Mouse (Mus musculus) macrophage (primary cell): Measurements from ENCODE around the gene Ift81. TPM values are rescaled to one million over a fixed set of nuclear protein-coding genes. Genes with fewer than 3 reads are reported as not detected.

ENCODE experiments used
- H3K27ac ChIP-seq: fragments of 350-480 bp; formaldehyde crosslinking; 2 replicates; pipeline ENCODE4 v1.9.0; 2021
- H3K36me3 ChIP-seq: fragments of 350-480 bp; formaldehyde crosslinking; 2 replicates; pipeline ENCODE4 v1.9.0; 2021; ENCODE audit errors: inconsistent target
- H3K4me3 ChIP-seq: fragments of 350-480 bp; formaldehyde crosslinking; 2 replicates; pipeline ENCODE4 v1.9.0; 2021; ENCODE audit errors: inconsistent target
- H3K79me2 ChIP-seq: fragments of 350-480 bp; formaldehyde crosslinking; 2 replicates; pipeline ENCODE4 v1.9.0; 2021; ENCODE audit errors: inconsistent target
- WGBS: methylation state at CpG from one replicate; pipeline ENCODE4 v1.1.7; 2026; ENCODE audit warnings: inconsistent platforms; ENCODE audit not compliant: missing documents; 5-methylcytosine and 5-hydroxymethylcytosine counted together
- polyA plus RNA-seq: library from polyadenylated mRNA; stranded (reverse); fragments of 250-400 nt; gene quantifications from 3 replicates; pipeline ENCODE4 v1.2.4, GENCODE M21; 2018; ENCODE audit warnings: inconsistent platforms

Gene Ift81
- polyA plus RNA-seq, 1 experiment from 2014 or later = 2.5 TPM

- 91% methylated on average over 3 of the region's 3 CpGs for WGBS
- Histone ChIP-seq H3K27ac (no peak overlapping the region), H3K79me2 (no peaks in the 10 kb centered on the region), H3K36me3 (no peaks in the 10 kb centered on the region), H3K4me3 (no peak overlapping the region)
Measured at GRCm38 (mm10) chr5:122524244-122524643, 90.1 kb downstream of the Ift81 start.

DNA sequence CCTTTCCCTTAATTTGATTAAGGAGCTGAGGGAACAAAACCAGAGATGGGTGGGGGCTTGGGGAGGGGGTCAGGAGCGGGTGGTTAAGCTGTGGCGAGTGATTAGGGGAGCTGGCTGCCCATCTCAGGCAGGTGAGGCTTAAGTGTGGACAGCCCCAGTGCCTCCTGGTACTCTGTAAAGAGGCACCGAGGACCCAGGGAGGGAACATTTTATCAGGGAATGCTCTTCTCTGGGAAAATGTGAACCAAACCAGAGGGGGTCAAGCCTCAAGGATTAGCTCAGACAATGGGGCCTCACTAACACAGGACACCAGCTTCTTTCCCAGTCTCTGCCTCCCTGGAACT lies 93.2 kb downstream of the Ift81 start:
- WGBS = 85% methylated on average over 3 of the region's 3 CpGs
- H3K36me3 ChIP-seq = no peaks in the 10 kb centered on the region
- H3K4me3 ChIP-seq = no peak overlapping the region
- no peaks in the 10 kb centered on the region for H3K79me2 ChIP-seq
- no peak overlapping the region for H3K27ac ChIP-seq

- 88% methylated on average over 18 of the region's 23 CpGs for WGBS
- H3K36me3 ChIP-seq = no peaks in the 10 kb centered on the region
Measured at GRCm38 (mm10) chr5:122520254-122521129, 93.8 kb downstream of the Ift81 start.

DNA sequence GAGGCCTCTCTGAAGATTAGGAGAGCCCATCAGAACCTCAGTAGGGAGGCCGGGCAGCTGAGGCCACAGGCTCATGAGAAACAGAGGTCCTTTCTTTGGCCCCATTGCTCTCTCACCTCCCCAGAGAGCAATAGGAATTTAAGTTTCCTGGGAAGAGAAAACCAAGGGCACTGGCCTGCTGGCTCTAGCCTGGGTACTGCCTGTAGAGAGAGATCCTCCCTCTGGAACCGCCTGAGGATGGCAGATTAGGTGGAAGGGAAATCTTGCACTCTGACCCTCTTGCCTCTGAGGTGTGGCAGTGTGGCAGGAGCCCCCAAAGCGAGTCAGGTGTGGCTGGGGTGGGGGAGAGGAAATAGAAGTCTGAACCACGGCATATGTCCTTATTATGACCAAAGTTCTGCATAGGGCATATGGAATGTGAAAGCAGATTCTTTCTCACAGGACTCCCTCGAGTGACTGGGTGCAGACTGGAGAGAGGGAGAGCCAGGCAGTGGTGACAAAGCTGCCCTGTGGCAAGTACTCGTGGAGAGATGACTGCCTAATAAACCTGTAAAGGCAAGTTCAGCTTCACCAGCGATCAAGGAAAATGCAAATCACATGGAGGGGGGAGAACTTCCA lies 95.2 kb downstream of the Ift81 start:
- WGBS = 72% methylated on average over 7 of the region's 7 CpGs
- Histone ChIP-seq H3K36me3 (no peaks in the 10 kb centered on the region), H3K27ac (no peak overlapping the region), H3K79me2 (no peaks in the 10 kb centered on the region), H3K4me3 (no peak overlapping the region)

More at GRCm38 (mm10) chr5:122520254-122521129, 93.8 kb downstream of the Ift81 start:
- no peak overlapping the region for H3K27ac ChIP-seq
- no peak overlapping the region for H3K4me3 ChIP-seq
- H3K79me2 ChIP-seq = no peaks in the 10 kb centered on the region

DNA sequence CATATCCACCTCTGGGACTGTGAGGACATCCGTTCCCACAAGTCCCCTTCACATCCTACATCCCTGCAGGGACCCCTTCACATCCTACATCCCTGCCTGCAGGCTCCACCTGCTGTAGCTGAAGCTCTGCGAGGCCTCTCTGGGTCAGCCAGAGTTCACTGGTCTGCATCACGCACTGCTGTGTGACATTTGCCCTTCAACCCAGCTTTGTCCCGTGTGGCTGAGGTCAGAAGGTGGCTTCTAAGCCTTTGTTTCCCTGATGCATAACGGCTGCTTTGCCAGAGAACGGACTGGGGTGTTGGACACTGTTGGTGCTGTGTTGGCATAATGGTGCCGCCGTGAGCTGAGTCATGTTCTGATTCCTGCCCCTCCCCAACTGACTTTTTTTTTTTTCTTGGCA lies 96.1 kb downstream of the Ift81 start:
- Histone ChIP-seq H3K27ac (no peak overlapping the region), H3K36me3 (no peaks in the 10 kb centered on the region), H3K79me2 (no peaks in the 10 kb centered on the region), H3K4me3 (no peak overlapping the region)
- WGBS = 88% methylated on average over 8 of the region's 8 CpGs

- Histone ChIP-seq H3K4me3 (no peak overlapping the region), H3K79me2 (no peaks in the 10 kb centered on the region), H3K36me3 (no peaks in the 10 kb centered on the region), H3K27ac (no peak overlapping the region)
- 94% methylated on average over 5 of the region's 5 CpGs for WGBS
Measured at GRCm38 (mm10) chr5:122516901-122517300, 97.4 kb downstream of the Ift81 start.

GRCm38 (mm10) chr5:122516029-122516730 lies 98.1 kb downstream of the Ift81 start:
- Histone ChIP-seq H3K36me3 (no peaks in the 10 kb centered on the region), H3K27ac (no peak overlapping the region), H3K79me2 (no peaks in the 10 kb centered on the region), H3K4me3 (no peak overlapping the region)
- 73% methylated on average over 11 of the region's 11 CpGs for WGBS

- H3K27ac ChIP-seq = no peak overlapping the region
- no peaks in the 10 kb centered on the region for H3K36me3 ChIP-seq
- no peak overlapping the region for H3K4me3 ChIP-seq
- no peaks in the 10 kb centered on the region for H3K79me2 ChIP-seq
- 18% methylated on average over 8 of the region's 8 CpGs for WGBS
Measured at GRCm38 (mm10) chr5:122514127-122514521, 100.2 kb downstream of the Ift81 start.

DNA sequence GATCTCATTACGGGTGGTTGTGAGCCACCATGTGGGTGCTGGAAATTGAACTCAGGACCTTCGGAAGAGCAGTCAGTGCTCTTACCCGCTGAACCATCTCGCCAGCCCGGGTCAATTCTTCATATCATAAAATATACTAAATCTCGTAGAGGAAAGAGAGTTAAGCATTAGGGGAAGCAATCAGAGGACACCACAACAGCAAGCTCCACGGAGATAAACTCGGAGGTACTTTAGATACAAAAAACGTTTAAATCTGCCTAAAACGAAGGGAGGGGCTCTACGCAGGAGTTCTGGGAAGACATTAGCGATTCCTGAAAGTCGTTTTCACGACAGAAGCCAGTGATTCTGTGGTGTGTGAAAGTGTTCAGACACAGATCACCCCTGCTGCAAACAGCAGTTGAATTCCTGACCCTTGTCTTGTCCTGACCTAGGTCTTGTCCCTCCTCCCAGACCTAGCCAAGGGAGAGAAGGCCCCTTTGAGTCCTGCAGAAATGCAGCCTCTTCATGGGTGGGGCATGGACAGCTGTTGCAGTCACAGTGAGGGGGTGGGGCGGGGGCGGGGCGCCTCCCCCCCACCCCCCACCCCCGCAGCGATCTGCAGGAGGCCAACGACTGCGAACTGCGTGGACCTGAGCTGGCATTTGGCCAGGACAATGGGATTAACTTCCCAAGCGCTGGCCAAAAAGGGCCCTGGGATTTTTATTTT lies 100.7 kb downstream of the Ift81 start:
- WGBS = 78% methylated on average over 17 of the region's 23 CpGs
- Histone ChIP-seq H3K4me3 (no peak overlapping the region), H3K79me2 (no peaks in the 10 kb centered on the region), H3K27ac (no peak overlapping the region), H3K36me3 (no peaks in the 10 kb centered on the region)

DNA sequence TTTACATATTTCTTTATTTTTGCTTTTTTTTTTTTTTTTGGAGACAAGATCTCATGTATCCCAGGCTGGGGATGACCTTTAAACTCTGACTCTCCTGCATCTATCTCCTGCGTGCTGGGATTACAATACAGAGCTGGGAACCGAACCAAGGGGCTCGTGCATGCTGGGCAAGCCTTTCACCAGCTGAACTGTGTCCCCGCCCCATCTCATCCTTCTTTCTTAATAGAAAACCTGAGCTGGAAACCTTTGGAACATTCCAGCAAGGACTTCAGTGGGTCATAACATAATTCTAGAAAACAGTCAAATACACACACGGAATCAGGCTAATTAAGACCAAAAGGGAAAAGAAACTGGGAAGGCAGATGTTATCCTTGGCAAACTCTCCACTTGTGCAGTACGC lies 102.3 kb downstream of the Ift81 start:
- Histone ChIP-seq H3K27ac (no peak overlapping the region), H3K4me3 (no peak overlapping the region), H3K36me3 (no peaks in the 10 kb centered on the region), H3K79me2 (no peaks in the 10 kb centered on the region)
- WGBS = 89% methylated on average over 6 of the region's 6 CpGs

DNA sequence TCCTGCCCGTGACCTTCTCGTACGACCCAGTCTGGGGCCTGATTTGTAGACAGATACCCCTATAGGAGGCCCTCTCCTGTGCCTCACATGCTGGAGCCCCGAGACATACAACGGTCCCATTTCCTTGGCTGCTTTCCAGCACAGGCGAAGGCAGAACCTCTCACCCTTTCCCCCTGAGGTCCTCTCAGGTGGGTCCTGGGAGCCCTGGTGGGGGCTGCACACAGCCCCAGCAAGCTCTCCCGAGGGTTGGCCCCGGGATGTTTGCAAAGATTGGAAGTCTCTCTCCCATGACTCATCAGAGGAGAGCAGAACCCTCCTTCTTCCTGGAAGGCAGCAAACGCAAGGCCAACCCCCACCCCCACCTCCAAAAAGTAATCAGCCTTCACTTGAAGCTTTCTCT lies 102.9 kb downstream of the Ift81 start:
- Histone ChIP-seq H3K4me3 (no peak overlapping the region), H3K36me3 (no peaks in the 10 kb centered on the region), H3K79me2 (no peaks in the 10 kb centered on the region), H3K27ac (no peak overlapping the region)
- 23% methylated on average over 9 of the region's 9 CpGs for WGBS

DNA sequence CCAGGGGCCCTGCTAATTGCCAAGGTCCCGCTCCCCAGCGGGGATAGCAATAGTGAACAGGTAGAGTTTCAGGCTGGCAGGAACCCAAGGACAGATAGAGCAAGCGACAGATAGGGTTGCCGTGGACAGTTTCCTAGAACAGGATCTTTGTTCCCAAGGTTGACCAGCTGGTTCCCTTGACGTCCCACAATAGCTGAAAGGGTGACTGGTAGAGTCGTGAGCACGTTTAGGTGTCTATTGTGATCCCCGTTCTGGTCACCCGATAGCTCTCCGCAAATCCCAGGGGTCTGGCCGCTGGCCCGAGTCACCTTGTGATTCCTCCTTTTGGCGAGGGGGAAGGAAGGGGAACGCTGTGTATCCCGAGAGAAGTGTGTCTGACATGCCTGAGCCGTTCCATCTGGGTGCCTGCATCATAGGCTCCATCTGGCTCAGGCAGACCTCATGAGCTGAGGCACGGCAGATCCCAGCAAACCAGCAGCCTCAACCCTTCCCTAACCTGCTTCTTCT lies 103.6 kb downstream of the Ift81 start:
- H3K27ac ChIP-seq = no peak overlapping the region
- H3K79me2 ChIP-seq = no peaks in the 10 kb centered on the region
- no peak overlapping the region for H3K4me3 ChIP-seq
- H3K36me3 ChIP-seq = no peaks in the 10 kb centered on the region
- 93% methylated on average over 16 of the region's 17 CpGs for WGBS

GRCm38 (mm10) chr5:122509608-122510007 lies 104.7 kb downstream of the Ift81 start:
- H3K79me2 ChIP-seq = no peaks in the 10 kb centered on the region
- H3K36me3 ChIP-seq = no peaks in the 10 kb centered on the region
- WGBS = 30% methylated on average over 7 of the region's 7 CpGs
- H3K4me3 ChIP-seq = no peak overlapping the region
- no peak overlapping the region for H3K27ac ChIP-seq

- no peak overlapping the region for H3K27ac ChIP-seq
- 95% methylated on average over 10 of the region's 11 CpGs for WGBS
- H3K79me2 ChIP-seq = no peaks in the 10 kb centered on the region
- no peak overlapping the region for H3K4me3 ChIP-seq
- no peaks in the 10 kb centered on the region for H3K36me3 ChIP-seq
Measured at GRCm38 (mm10) chr5:122508861-122509306, 105.4 kb downstream of the Ift81 start.
